Mouse (Mus musculus): ENCODE measurements around the gene Tmem150a.

Gene Tmem150a

DNA sequence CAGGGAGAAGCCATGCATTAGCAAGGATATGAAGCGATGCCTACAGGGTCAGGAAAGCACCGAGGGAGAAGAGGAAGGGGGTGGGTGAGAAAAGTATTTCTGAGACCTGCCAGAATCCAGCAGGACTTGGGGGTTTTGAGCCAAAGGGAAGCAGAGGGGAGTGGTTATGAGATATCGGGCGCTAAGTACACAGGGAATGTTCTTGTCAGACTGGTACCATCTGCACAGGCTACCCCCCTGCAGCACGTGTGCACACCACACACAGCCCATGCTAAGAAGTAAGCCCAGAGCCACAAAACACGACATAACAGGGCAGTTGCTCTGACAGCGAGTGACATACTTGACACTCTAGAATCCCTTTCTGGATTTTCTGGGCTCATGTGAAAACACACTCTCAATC lies 19.0 kb downstream of the Tmem150a start:
- no peak for DNase-seq (ENCODE audit: low spot score in 2 of 2)

DNA sequence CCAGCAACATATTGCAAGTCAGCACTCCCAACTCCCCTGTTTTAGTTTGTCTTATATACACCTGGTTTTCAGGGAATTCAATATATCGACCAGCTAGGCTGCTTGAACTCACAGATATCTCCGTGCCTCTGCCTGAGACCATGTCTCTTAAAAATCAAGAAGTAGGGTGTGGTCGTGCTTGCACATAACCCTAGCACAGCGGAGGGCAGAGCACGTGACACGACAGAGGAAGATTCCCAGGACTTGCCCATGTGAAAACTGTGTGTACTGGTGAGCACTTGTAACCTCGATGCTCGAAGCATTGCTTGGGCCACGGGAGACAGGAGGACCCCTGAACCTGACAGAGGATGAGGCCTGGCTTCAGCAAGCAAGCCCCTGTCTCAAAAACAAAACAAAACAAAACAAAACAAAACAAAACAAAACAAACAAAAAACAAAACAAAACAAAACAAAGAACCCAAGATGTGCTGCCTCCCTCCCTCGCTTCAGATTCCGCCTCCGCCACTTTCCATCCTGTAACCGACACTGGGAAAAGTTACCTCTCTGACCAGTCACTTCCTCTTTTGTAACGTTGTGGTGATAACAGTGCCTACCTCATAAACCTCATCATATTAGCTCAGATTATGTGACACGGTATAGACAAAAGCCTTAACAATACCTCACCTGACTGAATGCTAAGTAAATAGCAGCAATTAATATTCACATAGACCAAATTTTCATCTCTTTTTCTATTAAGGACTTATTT lies 19.7 kb downstream of the Tmem150a start:
- DNase-seq (ENCODE audit: low spot score in 2 of 2) = no peak

DNA sequence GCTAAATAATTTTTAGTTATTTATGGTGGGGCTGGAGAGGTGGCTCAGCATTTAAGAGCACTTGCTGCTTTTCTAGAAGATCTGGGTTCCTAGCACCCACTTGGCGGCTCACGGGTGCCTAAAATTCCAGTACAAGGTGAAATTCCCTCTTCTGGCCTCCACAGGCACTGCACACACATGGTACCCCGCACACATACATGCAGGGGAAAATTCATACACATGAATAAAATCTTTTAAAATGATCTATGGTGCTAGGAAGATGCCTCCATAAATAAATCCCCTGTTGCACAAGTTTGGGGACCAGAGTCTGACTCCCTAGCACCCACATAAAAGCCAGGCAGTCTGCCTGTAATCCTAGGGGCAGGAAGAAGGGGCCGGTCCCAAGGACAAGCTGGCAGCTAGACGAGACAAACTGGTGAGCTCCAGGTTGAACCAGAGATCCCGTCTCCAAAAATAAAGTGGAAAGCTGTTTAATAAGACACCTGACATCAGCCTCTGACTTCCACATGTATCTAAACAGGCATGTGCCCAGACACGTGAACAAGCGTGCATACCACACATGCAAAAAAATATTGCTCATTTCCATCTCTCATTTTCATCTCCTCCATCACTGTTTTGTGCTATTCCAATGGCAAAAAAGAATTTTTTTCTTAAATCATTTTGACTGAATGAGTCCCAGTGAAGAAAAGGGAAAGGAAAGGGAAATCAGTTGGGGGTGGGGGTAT lies 23.4 kb downstream of the Tmem150a start:
- no peak for DNase-seq (ENCODE audit: low spot score in 2 of 2)

DNA sequence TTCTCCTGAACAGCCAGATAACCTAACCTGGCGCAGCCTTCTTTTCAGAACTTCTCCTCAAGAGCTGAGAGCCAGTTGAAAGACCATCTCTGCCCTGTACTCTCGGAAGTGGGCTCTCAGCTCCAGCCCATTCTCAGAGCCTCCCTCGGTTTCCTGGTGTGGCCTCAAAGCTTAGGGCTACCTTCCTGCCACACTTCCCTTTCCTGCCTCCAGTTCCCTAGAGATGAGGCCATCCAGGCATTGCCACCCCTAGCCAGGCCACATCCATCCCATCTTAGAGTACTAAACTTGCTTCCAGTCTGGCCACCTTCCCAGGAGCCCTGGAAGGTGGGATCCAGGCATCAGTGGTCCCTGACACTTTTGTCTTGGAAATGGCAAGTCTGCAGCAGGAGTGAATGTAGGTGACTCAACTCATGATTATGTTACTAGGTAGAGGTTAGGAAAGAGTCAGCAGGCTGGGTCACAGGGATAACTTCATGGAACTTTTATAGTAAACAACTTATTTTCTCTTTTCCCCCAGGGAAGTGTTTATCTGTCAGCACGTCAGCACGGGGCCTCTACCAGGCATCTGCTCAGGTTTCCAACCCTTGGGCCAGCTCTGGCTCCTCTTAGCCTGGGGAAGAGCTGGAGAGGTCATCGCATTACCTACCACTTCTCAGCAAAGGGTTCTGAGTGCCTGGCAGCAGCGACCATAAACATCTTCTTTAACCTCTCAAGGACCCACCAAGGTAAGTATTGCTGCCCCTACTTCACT lies 24.3 kb downstream of the Tmem150a start:
- DNase-seq (ENCODE audit: low spot score in 2 of 2) = no peak

DNA sequence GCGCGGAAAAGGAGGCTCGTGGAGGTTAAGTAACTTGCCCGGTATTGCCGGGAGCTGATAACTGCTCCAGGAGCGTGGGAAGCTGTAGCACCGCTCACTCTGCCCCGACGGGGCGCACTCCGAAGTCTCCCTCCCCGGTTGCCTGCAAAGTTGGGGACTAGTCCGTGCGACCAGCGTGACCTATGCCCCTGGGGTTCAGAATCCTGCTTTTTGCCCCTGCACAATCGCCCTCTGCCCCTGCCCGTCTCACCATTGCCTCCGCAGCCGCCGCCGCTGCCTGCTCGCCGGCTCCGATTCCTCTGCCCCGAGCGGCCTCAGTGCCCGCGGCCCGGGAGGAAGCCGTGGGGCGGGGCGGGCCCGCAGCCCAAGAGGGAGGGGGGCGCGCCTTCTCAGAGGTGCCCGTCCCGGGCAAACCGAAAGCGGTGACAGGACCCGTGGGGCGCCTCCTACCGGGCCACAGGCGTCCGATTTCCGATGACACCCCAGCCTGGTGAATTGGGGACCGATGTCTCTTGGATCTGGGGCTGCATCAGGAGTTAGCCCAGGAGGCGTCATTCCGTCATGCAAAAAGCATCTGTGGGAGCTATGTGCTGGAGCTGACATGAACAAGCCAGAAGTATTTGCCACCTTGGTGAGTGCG lies 25.0 kb downstream of the Tmem150a start, which contains the start of gene Vamp5:
Gene Vamp5 (minus strand): TSS at position 338 of the 640 bp plus-strand sequence.
- no peak for DNase-seq (ENCODE audit: low spot score in 2 of 2)

DNA sequence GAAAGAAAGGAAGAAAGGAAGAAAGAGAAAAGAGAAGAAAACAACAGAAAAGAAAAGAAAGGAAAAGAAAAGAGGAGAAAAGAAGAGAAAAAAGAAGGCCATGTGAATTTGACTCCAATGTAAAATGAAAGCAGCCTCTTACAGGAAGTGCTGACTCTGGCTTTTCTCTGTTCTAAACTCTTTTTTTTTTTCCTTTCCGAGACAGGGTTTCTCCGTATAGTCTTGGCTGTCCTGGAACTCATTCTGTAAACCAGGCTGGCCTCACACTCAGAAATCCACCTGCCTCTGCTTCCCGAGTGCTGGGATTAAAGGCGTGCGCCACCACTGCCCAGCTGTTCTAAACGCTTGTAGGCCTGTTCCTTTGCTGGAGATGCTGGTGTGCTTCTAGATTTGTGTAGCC lies 27.2 kb downstream of the Tmem150a start:
- no peak for DNase-seq (ENCODE audit: low spot score in 2 of 2)

DNA sequence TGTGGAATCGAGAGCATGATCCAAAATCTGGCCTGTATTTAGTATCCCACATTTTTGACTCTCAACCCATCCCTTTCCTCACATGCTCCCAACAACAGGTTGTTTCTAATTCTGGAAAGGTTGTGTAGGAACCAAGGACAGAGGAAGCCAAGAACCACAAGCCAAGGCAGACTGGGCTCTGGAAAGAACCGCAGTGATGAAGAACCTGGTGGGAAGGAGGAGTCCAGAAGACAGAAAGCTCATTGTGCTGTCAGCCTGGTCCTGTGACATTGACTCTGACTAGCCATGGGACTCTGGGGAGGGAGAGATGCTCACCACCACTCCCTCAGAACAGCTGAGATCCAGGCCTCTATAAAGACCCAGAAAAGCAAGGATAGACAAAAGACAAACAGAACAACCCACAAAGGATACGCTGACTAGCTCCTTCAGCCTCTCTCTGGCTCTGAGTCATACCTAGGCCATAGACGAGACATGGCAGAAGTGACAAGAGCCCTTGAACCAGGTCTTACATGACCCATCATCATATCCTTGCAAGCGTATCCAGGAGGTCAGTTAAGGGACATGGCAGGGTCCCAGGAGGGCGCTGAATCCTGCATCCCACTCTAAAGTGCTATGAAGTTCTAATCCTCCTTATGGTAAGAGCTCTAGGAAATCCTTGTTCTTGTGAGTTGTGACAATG lies 28.0 kb downstream of the Tmem150a start:
- no peak for DNase-seq (ENCODE audit: low spot score in 2 of 2)

DNA sequence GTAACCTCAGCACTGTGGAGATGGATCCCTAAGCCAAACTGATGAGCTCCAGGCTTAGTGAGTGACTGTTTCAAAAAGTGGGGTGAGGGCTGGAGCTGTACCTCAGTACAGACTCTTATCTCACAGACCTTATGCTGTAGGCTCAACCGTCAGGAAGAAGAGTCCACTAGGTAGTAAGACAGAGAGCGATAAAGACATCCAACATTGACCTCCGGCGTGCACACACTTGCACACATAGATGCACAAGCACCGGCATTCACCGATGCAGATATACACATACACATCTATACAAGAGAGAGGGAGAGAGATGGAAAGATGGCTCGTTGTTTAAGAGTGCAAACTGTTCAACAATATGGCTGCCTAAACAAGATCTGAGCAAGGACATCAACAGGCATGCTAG lies 28.7 kb downstream of the Tmem150a start:
- DNase-seq (ENCODE audit: low spot score in 2 of 2) = no peak

DNA sequence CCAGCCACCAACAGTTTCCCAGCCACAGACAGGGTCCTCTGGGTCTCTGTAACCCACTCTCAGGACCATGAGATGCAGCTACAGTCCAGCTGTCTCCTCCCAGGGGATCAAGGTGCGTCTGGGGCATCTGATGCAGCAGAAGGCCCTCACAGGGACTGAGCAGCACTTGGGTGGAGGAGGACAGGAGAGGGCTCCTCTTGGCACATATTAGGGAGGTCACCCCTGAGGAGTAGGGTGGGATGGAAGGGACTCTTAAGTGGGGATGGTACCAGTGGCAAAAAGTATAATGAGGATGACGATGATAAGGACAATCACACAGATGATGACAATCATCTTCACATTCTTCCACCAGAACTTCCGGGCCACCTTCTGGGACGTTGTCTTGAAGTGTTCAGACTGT lies 30.0 kb downstream of the Tmem150a start:
- DNase-seq (ENCODE audit: low spot score in 2 of 2) = no peak

DNA sequence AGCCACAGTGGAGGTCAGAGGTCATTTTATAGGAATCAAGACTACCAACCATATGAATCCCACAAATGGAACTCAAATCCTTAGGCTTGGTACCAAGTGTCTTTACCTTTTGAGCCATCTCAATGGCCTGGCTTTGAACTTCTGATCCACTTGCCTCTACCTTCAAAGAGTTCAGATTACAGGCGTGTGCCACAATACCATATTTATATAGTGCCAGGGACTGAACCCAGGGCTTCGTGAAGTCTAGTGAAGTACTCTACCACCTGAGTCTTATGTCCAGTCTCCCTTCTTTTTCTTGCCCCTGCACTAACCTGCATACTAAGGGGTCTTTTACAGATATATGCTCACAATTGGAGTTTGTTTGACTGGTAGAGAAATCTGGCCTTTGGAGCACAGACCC lies 31.3 kb downstream of the Tmem150a start:
- DNase-seq (ENCODE audit: low spot score in 2 of 2) = no peak

DNA sequence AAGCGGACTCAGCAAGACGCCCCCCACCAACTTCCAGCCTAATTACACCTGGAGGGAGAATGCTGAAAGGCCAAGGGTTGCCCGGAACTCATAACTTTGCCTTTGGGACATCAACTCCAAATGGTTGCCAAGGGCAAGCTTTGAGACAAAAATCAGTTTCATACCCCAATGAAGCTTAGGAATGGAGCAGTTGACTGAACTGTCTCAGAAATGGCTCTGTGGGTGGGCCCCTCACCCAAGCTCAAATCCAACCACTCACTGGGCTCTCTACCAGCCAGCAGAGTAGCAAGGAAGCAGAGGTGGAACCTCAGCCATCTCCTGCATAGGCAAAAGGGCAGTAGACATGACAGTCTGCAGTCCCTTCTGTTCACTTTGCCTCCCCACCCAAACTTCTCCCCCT lies 32.6 kb downstream of the Tmem150a start:
- no peak for DNase-seq (ENCODE audit: low spot score in 2 of 2)

DNA sequence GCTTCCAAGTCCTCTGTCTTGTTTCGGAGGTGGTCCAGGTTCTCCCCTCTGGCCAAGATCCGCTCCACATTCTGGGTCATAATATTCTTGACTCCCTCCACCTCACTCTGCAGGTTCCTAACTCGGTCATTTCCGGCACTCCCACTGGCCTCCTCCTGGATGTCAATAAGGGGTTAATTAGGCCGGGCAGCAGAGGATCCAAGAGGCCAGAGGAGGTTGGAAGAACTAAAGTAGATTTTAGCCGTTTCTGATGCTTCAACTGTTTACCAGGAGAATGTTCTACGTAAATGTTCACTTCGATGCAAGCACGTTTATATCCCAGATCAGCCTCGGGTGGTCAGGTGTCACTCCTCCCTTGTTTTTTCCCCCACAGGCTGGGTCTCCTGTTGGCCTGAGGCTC lies 33.0 kb downstream of the Tmem150a start:
- DNase-seq (ENCODE audit: low spot score in 2 of 2) = no peak

DNA sequence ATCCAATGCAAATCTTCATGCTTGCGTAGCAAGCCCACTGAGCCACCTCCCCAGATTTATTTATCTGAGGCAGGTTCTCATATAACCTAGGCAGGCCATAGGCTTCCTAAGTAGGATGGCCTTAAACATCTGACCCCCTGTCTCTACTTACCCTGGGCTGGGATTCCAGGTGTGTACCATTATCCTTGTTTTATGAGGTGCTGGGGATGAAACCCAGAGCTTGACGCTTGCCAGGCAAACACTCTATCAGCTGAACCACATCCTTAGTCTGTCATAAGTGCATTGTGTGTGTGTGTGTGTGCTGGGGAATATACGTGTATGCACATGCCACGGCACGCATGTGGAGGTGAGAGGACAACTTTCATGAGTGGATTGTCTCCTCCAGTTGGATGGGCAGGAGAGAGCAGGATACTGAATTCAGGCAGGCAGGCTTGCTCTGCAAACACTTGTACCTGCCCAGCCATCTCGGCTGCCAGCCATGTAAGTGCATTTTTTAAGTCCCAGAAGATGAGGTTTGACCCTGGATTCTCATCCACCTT lies 33.6 kb downstream of the Tmem150a start:
- DNase-seq (ENCODE audit: low spot score in 2 of 2) = no peak

DNA sequence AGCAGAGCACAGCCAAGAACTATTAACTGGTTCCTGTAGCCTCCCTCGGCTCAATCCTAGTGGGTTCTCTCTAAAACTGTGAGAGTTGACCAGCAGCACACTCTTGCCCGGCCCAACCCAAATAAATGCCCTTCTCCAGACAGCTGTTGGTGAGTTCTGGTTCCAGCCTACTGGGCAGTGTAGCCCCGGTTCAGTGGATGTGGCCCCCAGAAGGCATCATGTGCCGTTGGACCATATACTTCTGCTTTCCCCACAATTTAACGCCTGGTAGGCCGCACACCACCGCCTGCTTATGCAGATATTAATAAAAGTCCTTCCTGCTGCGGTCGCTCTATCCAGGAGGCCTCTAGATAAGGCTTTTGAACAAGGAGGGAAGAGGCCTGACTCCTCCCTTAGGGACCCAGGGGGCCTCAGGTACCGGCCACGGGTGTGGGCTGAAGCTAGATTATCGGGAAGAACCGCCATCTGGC lies 34.3 kb downstream of the Tmem150a start:
- DNase-seq (ENCODE audit: low spot score in 2 of 2) = no peak

DNA sequence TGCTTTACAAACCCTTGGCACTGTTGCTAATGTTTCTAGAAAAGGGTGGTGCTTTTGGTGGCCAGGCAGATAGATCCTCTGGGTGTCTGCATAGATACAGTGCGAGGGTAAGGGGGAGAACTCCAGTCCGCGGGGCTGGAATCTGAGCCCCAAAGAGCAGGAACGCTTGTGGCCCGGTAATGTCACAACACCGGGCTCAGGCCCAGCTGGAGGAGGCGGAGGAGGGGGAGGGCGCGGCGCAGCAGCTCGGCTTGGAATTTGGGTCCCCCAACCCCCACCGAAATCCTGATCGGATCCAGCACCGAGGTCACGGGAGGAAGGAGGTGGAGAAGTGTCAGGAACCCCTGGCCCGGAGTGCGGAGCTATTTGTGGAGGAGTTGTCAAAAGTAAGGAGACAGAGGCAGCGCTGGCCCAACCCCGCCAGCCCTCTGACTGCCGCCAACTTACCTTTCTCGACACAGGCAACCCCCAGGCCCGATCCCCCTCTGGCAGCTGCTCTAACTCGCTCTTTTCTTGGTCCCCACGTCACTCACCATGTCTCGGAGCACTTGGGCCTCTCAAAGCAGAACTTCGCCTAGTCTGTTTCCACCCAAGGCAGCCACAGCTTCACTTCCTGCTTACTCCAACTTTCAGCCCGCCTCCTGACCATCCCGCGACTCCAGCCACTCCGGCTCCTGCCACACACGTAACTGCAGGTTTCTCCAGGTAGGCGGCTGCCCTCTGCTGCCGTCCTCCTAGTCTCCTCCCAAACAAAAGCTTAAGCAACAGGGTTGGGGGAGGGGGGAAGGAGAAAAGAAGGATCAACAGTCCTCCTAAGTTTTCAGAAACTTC lies 34.9 kb downstream of the Tmem150a start, which contains the start of gene Vamp8:
Gene Vamp8 (minus strand): TSS at position 763 of the 831 bp plus-strand sequence.
- DNase-seq (ENCODE audit: low spot score in 2 of 2) = peak in 1 of 2 experiments; percentile 17

DNA sequence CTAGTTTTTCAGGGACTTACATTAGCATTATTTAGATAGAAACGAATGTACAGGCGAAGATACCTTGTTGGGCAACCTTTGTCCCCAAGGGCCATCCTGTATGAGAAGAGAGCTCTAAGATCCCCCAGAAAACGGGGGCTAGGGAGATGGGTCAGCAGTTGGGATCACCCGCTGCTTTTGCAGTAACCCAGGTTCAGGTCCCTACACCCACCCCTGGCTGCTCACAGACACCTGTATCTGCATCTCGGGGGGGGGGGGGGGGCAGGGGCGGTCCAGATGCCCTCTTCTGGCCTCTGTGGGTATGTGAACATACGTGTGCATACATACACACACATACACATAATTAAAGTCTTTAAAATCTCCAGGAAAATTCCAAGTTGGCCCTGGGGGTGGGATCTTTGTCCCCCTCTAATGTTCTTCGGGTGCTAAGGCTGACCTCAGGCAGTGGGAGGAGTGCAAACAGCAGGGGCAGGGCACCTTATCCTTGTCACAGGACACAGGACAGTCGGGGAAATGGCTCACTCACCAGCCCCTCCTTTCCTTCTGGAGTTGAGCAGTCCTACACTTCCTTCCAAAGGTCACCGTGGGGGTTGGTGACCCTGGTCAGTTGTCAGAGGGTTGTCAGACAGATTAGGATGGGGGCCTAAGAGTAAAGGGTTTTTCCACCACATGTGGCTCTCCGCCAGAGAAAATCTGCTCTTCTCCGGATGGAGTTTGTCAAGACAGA lies 35.7 kb downstream of the Tmem150a start:
- no peak for DNase-seq (ENCODE audit: low spot score in 2 of 2)

DNA sequence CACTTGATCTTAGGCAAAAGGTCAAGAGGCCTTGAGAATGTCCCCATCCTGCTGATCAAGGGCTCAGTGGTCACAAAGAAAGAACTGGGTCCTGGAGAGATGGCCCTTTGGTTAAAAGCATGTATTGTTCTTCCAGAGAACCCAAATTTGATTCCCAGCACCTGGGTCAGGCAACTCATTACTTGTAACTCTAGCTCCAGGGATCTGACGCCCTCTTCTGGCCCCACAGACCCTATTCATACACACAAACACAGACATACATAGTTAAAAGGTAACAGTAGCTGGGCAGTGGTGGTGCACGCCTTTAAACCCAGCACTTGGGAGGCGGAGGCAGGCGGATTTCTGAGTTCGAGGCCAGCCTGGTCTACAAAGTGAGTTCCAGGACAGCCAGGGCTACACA lies 37.1 kb downstream of the Tmem150a start:
- no peak for DNase-seq (ENCODE audit: low spot score in 2 of 2)

DNA sequence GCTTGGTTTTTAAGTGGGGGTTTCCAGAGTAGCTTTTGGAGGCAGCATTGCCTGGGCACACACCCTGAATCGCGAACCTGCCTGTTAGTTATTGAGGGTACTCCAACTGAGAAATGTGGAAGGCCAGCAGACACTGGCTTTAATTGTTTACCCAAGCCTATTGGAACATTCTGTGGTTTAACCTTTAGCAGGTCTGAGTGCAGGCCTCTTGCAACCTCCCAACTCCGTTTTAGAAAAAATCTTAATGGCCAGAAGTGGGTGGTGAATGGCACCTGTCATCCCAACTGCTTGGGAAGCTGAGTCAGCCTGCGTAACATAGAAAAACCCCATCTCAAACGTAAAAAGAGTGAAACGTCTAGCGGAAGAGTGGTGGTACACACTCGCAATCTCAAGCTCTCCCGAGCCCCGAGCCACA lies 41.6 kb downstream of the Tmem150a start:
- no peak for DNase-seq (ENCODE audit: low spot score in 2 of 2)

DNA sequence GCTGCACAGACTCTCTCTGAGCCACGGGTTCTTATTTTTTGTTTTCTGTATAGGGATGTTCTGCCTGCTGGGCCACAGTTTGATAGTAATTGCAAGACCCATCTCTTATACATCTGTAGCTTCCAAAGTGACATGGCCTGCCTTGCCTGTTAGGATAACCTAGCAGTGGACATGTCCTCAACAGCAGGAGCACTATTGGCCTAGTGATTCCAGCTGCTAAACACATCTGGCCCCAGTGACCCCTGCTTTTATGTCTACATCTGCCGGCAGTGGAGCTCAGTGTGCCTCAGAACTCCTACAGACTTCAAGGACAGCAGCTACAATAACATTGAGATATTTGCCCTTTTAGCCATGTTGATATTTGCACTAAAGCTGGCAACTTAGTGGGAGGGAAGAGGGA lies 44.7 kb downstream of the Tmem150a start:
- DNase-seq (ENCODE audit: low spot score in 2 of 2) = no peak
